Mouse (Mus musculus) heart, adult 8-10 months (tissue): ENCODE measurements around the gene Gm21915. TPM values are rescaled to one million over a fixed set of nuclear protein-coding genes. Genes with fewer than 3 reads are reported as not detected.

Source experiments
- DNase-seq: peaks from one replicate; pipeline ENCODE4 v3.0.0; 2022; ENCODE audit warnings: low spot score
- total RNA-seq, 4 experiments: library from RNA; stranded (reverse); gene quantifications; 2 replicates each; pipeline ENCODE4 v1.2.4; 2022

The Gm21915 gene
- not detected for total RNA-seq

DNA sequence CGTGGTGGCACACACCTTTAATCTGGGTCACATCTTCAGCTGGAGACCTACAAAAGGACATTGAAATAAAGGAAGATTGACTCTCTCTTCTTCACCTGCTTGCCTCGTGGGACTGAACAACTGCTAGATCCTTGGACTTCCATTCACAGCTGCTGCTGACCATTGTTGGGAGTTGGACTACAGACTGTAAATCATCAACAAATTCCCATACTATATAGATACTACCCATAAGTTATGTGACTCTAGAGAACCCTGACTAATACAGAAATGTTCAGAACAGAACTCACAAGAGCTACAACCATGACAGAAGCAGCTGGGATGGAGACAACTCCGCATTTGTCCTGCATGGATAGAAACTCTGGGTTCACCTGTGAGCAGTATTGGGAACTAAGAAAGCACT lies at the start of gene Gm21915:
Gene Gm21915, plus strand, starts transcription at position 301 of the 400 bp plus-strand sequence.
- no peak for DNase-seq

DNA sequence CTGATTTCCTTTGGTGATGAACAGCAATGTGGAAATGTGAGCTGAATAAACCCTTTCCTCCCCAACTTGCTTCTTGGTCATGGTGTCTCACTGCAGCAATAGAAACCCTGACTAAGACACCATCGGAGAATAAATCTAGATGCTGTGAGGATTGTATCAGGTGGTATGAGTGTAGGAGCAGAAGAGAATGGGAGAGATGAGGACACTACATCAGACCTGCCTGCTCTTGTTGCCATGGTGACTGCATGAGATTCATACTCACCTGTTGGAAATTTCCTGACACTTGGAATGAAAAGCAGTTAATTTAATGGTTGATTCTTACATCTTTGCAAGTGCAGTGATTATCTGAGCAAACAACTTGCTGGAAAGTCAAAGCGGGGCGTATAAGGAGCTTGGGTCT lies 48.1 kb upstream of the Gm21915 start:
- no peak for DNase-seq

GRCm38 (mm10) chr9:40622793-40623192 lies 47.6 kb upstream of the Gm21915 start:
- DNase-seq, result no peak

DNA sequence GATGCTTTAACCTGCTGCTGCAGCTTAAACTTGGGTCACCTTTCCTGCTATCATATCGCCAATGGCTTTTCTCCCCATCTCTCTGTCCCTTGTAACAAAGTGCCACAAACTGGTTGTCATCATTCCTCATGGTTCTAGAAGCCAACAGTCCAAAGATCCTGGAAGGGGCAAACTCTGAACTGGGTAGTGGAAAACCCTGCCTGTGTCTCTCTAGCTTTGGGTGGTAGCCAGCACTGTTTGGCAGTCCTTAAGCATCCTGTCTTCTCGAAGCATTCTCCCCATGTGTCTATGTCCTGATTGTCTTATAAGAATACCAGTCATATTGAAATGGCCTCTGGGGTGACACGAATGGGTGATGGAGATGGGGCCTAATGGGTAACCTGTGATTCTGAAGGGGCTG lies 45.1 kb upstream of the Gm21915 start:
- DNase-seq, result no peak

DNA sequence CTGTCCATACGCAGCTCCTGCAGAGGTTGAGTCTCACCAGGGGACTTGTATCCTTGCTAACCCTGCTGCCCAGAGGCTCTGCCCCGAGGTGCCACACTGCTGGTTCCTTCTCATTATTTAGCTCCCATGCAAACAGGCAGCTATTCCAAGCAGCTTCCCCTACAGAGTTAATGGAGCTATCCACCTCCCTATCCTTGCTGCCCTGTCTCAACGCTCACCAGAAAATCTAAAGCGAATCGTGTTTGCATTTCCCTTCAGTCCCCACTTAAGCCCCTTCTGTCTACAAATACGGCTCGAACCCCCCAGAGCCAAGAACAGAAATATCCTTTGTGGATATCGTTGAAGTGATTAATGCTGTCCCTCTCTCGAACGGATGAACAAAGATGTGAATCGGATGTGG lies 43.8 kb upstream of the Gm21915 start:
- no peak for DNase-seq

GRCm38 (mm10) chr9:40627146-40627713 lies 43.2 kb upstream of the Gm21915 start:
- DNase-seq, result no peak

- no peak for DNase-seq
Observed at GRCm38 (mm10) chr9:40628130-40629069, 42.0 kb upstream of the Gm21915 start.

GRCm38 (mm10) chr9:40629441-40629840 lies 41.0 kb upstream of the Gm21915 start:
- no peak for DNase-seq

DNA sequence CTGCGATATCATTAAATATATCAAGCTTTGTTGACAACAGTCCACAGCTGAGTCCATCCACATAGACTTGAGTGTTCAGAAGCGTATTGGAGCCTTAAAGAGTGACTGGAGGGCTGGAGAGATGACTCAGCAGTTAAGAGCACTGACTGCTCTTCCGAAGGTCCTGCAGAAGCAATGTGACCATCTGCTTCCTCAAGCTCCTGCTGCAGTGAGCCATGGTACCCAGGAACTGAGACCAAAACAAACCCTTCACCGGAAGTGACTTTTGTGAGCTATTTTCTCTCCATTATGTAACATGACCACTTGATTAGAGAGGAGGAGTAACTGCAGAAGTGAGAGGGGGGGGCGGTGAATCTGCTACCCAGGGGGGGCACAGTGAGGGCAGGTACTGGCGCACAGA lies 39.3 kb upstream of the Gm21915 start:
- DNase-seq, result peak; percentile 40

DNA sequence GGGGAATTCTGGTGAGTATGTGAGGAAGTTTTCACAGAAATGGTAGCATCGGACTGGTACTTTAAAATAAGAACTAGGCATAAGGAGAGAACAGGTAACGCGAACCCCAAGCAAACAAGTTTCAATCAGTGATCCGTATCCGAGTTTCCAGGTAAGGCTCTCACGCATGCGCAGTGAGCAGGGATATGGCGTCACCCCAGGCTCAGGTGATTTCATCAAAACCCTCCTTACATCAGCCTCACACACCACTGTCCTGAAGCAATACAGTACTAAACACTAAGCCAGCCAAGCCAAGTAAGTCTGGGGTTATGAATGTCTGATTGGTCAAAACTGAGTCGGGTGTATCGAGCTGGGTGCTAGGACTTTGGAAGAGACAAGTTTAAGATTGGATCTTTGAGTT lies 38.9 kb upstream of the Gm21915 start:
- no peak for DNase-seq

DNA sequence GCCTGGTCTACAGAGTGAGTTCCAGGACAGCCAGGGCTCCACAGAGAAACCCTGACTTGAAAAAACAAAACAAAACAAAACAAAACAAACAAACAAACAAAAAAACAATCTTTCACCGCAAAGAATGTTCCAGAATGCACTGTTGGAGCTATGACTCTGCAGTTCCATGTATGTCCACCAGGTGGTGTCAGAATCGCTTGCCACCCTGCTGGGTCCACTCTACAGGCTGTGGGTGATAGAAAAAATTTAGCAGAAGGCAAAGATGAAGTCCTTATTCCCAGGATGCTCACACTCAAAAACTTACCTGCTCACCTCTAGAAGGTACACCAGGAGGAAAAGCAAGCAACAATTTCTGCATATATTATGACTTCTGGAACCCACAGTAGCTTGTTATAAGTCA lies 34.4 kb upstream of the Gm21915 start:
- peak; percentile 71 for DNase-seq

DNA sequence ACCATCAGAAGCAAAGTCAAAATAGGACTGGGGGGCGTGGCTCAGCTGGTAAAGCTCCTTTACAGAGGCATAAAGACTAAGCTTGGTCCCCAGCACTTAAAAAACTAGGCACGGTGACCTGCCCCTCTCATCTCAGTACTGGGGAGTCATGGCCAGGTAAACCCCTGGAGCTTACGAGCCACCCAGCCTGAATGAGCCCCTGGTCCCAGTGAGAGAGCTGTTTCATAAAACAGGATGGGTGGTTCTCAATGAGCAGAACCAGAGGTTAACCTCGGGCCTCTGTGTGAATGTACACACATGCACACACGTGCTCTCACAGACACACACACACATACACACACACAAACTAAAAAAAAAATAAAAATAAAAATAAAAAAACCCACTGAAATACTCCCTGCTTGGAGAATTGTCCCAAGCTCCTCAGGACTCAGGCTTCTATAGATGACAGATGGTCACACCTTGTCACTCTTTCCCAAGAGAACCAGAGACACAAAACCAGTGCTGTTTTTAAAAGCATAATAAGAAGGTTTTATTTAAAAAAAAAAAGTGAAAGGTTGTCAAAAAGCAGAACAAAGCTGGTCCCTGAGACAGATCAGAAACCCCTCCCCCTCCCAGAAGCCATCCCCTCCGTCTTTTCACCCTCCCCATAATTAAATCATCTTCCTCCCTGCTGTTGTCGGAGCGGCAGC lies 32.6 kb upstream of the Gm21915 start:
- no peak for DNase-seq

DNA sequence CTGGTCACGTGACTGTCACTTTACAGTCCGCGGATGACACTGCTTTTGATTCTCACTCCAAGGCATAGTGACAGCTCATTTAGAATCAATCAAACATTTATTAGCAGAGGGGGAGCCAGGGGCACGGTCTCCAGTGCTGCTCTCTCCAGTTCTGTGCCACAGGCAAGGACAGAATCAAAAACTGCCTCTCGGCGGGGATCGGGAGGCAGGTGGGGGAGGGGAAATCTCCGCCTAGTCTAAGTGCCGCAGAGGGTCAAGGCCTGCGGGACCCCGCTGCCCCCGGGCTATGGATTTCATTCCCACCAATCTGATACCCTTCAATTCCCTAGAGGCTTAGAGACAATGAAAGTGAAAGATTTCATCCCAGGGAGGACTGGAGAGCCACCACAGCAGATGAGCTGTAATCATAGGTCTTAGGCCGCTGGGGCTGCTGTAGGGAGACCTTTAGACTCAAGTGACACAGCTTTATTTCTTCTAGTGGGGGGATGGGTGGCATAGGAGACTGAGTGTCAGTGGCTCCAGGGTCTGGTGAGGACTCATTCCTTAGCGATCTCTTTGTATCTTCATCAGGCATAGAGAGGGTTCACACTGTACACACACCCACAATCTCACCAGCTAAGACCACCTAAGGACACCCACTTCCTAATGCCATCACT lies 31.9 kb upstream of the Gm21915 start:
- DNase-seq, result peak; percentile 32

DNA sequence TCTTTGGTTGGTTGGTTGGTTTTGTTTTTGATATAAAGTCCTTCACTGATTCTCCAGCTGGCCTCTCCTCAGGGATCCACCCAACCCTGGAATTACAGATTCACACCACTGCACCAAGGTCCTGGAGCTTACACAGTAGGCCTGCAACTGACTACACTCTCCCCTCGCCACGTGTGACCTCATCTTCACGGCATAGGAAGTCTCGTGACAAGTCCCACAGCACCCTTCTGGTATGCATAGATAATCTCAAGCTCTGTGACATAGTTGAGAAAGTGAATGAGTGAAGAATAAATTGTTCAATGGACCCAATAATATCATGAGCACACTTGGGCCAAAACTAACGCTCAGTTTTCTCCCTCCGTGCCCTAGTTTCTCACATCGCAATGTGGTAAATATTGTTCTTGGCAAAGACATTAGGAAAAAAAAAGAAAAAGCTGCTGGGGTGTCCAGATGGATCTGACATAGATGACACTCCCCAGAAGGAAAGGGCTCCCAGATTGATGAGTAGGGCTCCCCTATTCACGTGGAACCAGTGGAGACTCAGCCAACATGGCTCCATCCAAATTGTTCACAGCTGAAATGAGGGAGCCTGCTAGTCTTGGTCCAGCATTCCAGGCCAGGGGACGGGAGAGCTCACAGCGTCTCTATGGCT lies 30.8 kb upstream of the Gm21915 start:
- DNase-seq, result peak; percentile 48

- no peak for DNase-seq
Observed at GRCm38 (mm10) chr9:40641318-40641717, 29.1 kb upstream of the Gm21915 start.

- no peak for DNase-seq
Observed at GRCm38 (mm10) chr9:40642470-40643220, 27.8 kb upstream of the Gm21915 start.

GRCm38 (mm10) chr9:40649444-40649843 lies 21.0 kb upstream of the Gm21915 start:
- no peak for DNase-seq

- DNase-seq, result no peak
Observed at GRCm38 (mm10) chr9:40649983-40650382, 20.4 kb upstream of the Gm21915 start.

- DNase-seq, result peak; percentile 46
Observed at GRCm38 (mm10) chr9:40651239-40651859, 19.1 kb upstream of the Gm21915 start.

DNA sequence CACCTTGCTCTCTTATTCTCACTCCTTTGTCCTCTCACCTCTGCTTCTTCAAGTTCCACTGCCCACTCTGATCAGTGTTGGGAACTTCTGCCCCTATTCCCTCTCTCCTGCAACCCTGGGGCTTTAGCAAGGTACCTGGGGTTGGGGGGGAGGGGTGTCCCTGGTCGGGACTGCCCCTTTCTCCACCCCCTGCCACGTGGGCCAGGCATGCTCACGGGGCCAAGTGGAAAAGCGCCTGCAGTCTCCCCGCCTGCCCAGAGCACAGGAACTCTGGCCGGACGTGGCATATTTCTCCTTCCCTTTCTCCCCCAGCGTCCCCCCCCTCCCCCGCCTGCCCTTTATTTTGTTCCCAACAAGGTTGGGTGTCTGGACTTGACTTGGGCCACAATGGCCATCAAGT lies 17.7 kb upstream of the Gm21915 start:
- no peak for DNase-seq
